1 mouse cellular context compared by ENCODE assay signal in the genomic region with DNA sequence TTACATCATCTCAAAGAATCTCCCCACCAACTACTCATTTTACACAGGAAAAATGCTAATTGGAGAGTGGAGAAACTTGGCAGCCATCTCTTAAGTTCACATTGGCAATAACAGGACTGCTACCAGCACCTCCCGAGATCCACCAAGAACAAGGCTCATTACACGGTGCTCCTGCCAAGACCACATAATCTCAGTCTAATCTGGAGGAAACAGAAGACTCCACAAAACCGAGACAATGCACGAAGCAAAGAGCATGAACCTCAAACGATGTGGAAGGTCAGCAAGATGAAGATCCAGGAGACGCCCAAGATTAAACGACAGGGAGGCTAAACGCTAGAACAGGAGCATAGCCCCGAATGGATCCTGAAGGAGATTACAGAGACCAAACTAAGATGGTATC.
A peak's percentile ranks its signal among the peaks of the same experiment; 100 is the strongest.
TF ChIP-seq lines count a peak whose summit lies in the region.

No protein-coding gene starts in this region.

TF ChIP-seq in MEL, 35 proteins besides CTCF, POLR2A, EP300 and RAD21:
- TF ChIP-seq KAT2A (conservative IDR thresholded peaks at IDR 0.05; ENCODE audit: low read depth, low read length) = no peak
- 0 out of 2 replicates have a peak, but pooled peaks have one; percentile 41 for TF ChIP-seq GATA1 (IDR thresholded peaks at IDR 0.05; ENCODE audit: low read depth, low read length)
- TF ChIP-seq MAX (IDR thresholded peaks at IDR 0.05; ENCODE audit: low read length) = no peak
- TF ChIP-seq RCOR1 (IDR thresholded peaks at IDR 0.05; ENCODE audit: low read depth, low read length) = peak; percentile 90
- peak; percentile 26; the same call in 1 of the 2 replicates for TF ChIP-seq TAL1 (IDR thresholded peaks at IDR 0.05; ENCODE audit: low read length)
- no peak for TF ChIP-seq UBTF (IDR thresholded peaks at IDR 0.05; ENCODE audit: borderline replicate concordance, insufficient read depth, low read depth, low read length)
- TF ChIP-seq TCF12 (IDR thresholded peaks at IDR 0.05; ENCODE audit: low read depth, low read length) = peak; percentile 80
TF ChIP-seq in MEL: peak in this region for 4.
